Mouse (Mus musculus): ENCODE data around the gene Kcnc1. TPM values are rescaled to one million over a fixed set of nuclear protein-coding genes. Genes with fewer than 3 reads are reported as not detected.
A peak's percentile ranks its signal among the peaks of the same experiment; 100 is the strongest.

The Kcnc1 gene
- polyA plus RNA-seq, 2 experiments = under 0.01 TPM; not detected in 1

DNA sequence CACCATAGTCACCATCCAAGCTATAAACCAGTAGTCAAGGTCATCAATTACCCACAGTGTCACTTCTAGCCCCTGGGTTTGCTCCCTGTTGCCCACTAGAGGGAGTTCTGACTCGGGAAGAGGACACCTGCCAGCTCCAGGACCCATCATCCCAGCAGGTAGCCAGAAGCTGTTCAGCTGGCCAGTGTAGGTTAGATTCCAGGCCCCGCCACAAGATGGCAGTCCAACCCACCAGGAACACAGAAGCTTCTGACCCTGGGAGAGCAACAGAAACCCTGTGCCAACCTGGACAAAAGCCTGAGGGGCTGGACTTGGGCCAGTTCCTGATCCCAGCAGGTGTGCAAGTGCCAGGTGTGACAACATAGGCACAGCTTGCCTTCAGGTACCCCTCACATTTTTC is 3.2 kb upstream of the Kcnc1 start:
- Histone ChIP-seq H3K4me1 (replicated peaks; ENCODE audit: control insufficient read depth in 2 of 2, insufficient read depth in 2 of 2, low read length in 1 of 2) (no peaks in the 10 kb centered on the region), H3K27me3 (ENCODE audit: control insufficient read depth, insufficient read depth, low read length) (peaks cover 42% of the 10 kb centered on the region), H3K36me3 (replicated peaks; ENCODE audit: control insufficient read depth, insufficient read depth, low read depth) (no peaks in the 10 kb centered on the region), H3K9me3 (ENCODE audit: control insufficient read depth, low read length) (no peaks in the 10 kb centered on the region), H3K4me2 (ENCODE audit: low read depth) (no peak overlapping the region), H3K27ac (no peak overlapping the region), H3K9ac (replicated peaks) (no peak overlapping the region), H3K4me3 (ENCODE audit: insufficient read depth in 1 of 2, low read depth in 2 of 2, low read length in 2 of 2) (no peak overlapping the region)
- ATAC-seq (ENCODE audit: insufficient read depth) = no peak
- DNase-seq (ENCODE audit: low read depth in 3 of 3, low spot score in 3 of 3) = peak in 2 of 3 experiments; percentile 10 to 16
- TF ChIP-seq CTCF (IDR thresholded peaks at IDR 0.05; ENCODE audit: low read depth) = peak; percentile 81
- TF ChIP-seq EP300 (IDR thresholded peaks at IDR 0.05; ENCODE audit: low read depth) = no peak
- WGBS (ENCODE audit: insufficient replicate concordance) = 0% methylated on average over 2 of the region's 2 CpGs

DNA sequence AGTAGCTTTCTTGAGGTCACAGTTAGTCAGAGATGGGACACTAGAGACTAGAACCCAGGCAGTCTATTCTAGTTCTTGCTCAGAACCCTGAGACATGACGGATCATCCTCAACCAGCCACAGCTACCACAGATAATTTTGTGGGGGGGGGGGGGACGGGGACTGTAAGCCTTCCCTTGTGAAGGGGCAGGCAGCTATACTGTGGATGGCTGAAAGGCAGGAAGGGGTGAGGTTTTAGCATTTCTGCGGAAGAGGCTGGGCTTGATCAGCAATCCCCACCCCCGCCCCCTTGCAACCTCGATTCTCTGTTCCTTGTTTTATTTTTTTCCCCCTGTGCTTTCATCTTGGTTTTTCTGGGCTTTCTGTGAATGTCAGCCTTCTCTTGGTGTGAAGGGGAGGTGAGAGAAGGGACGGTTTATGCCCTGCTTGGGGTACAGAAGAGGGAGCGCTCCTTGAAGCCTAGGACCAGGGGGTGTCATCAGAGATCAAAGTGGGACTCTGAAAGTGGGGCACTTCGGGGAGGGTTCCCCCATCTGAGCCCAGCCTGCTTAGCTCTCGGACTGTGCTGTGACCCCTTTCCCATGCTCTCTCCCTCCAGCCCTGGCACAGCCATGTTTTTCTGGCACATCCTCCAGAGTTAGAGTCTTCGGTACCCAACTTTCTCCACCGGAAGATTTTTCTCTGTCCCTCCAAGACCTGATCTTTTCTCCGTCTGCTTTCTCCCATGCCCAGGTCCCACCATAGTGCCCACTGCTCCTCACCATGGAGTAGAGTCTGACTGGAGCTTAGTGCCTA is 2.4 kb upstream of the Kcnc1 start:
- DNase-seq (ENCODE audit: low read depth in 3 of 3, low spot score in 3 of 3) (no peak), ATAC-seq (ENCODE audit: insufficient read depth) (no peak)
- Histone ChIP-seq H3K4me2 (ENCODE audit: low read depth) (no peak overlapping the region), H3K9ac (replicated peaks) (no peak overlapping the region), H3K9me3 (ENCODE audit: control insufficient read depth, low read length) (no peaks in the 10 kb centered on the region), H3K27me3 (ENCODE audit: control insufficient read depth, insufficient read depth, low read length) (peaks cover 48% of the 10 kb centered on the region), H3K36me3 (replicated peaks; ENCODE audit: control insufficient read depth, insufficient read depth, low read depth) (no peaks in the 10 kb centered on the region), H3K4me3 (ENCODE audit: insufficient read depth in 1 of 2, low read depth in 2 of 2, low read length in 2 of 2) (no peak overlapping the region), H3K4me1 (replicated peaks; ENCODE audit: control insufficient read depth in 2 of 2, insufficient read depth in 2 of 2, low read length in 1 of 2) (no peaks in the 10 kb centered on the region), H3K27ac (no peak overlapping the region)
- TF ChIP-seq CTCF (IDR thresholded peaks at IDR 0.05; ENCODE audit: low read depth) (no peak), EP300 (IDR thresholded peaks at IDR 0.05; ENCODE audit: low read depth) (no peak)
- 15% methylated on average over 12 of the region's 12 CpGs for WGBS (ENCODE audit: insufficient replicate concordance)

DNA sequence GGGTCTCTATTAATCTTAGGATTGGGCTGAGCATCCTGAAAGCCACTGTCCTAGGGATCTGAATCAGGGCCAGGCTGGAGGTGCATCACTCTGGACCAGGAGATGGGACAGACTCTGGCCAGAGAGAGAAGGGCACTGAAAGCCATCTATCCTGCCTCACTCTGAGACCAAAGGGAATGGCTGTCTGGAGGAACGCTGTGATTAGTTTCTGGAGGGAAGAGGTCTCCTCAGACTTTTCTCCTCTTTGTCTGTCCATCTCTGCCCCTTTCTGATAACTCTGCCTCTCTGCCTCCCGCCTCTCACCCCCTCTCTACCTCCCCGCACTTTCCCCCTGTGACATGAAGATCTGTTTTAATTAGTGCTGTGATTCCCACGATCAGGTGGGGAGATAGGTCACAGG is 1.4 kb upstream of the Kcnc1 start:
- peaks cover 49% of the 10 kb centered on the region for H3K27me3 ChIP-seq (ENCODE audit: control insufficient read depth, insufficient read depth, low read length)
- H3K9me3 ChIP-seq (ENCODE audit: control insufficient read depth, low read length) = no peaks in the 10 kb centered on the region
- H3K9ac ChIP-seq (replicated peaks) = no peak overlapping the region
- H3K4me2 ChIP-seq (ENCODE audit: low read depth) = no peak overlapping the region
- ATAC-seq (ENCODE audit: insufficient read depth) (no peak), DNase-seq (ENCODE audit: low read depth in 3 of 3, low spot score in 3 of 3) (no peak)
- H3K27ac ChIP-seq = no peak overlapping the region
- TF ChIP-seq EP300 (IDR thresholded peaks at IDR 0.05; ENCODE audit: low read depth) (no peak), CTCF (IDR thresholded peaks at IDR 0.05; ENCODE audit: low read depth) (no peak)
- no peaks in the 10 kb centered on the region for H3K4me1 ChIP-seq (replicated peaks; ENCODE audit: control insufficient read depth in 2 of 2, insufficient read depth in 2 of 2, low read length in 1 of 2)
- WGBS (ENCODE audit: insufficient replicate concordance) = 48% methylated on average over 4 of the region's 4 CpGs
- no peak overlapping the region for H3K4me3 ChIP-seq (ENCODE audit: insufficient read depth in 1 of 2, low read depth in 2 of 2, low read length in 2 of 2)
- H3K36me3 ChIP-seq (replicated peaks; ENCODE audit: control insufficient read depth, insufficient read depth, low read depth) = no peaks in the 10 kb centered on the region

DNA sequence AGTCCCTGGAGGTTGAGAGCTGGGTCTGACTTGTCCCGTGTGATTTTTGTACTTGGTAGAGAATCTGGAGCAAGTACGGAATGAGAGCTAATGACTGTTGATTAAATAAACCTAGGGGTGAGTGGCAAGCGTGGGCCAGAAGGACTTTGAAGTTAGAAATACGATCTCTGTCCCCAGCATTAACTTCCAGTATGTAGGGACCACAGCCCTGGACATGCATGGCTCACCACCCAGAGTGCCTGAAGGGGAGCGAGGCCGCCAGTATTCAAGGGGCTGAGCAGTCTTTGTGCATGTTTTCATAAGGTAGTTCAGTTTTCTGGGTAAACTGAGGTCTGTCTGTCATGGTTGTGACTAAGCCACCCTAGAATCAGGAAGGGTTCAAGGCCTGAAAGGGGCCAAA is 726 bp upstream of the Kcnc1 start:
- WGBS (ENCODE audit: insufficient replicate concordance) = 34% methylated on average over 6 of the region's 6 CpGs
- no peak for ATAC-seq (ENCODE audit: insufficient read depth)
- no peak overlapping the region for H3K4me2 ChIP-seq (ENCODE audit: low read depth)

DNA sequence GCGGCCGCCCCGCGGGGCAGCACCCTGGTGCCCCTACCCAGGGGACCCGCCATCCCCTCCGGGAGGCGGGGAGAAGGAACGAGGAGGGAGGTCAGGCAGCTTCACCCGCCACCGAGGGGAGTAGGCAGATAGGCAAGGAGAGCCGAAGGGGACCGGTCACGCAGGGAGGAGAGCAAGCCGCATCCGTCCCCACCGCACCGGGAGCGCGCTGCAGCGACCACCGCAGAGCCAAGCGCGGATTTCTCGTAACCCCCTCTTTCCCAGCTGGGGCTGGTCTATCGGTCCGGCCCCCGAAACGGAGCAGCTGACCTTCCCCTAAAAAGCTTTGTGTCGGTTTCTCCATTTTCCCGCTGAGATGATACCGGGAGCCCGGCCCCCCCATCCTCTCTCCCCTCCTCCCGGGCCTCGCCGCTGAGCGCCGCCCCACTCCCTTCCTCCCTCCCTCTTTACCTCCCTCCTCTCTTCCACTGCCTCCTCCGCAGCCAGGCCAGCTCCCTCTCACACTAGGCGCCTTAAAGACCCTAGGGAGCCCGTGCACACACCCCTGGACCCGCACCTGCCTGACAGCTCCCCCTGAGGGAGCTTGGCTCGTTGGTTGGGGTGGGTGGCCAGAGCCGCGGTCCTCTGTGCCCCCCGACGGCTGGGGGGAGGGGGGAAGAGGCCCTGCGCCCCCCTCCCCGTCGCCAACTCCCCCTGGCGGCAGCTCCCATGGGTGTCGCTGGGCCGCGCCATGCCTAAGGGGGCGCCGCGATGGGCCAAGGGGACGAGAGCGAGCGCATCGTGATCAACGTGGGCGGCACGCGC is 833 bp downstream of the Kcnc1 start:
- H3K4me1 ChIP-seq (replicated peaks; ENCODE audit: control insufficient read depth in 2 of 2, insufficient read depth in 2 of 2, low read length in 1 of 2) = no peaks in the 10 kb centered on the region
- DNase-seq (ENCODE audit: low read depth in 3 of 3, low spot score in 3 of 3) (no peak), ATAC-seq (ENCODE audit: insufficient read depth) (no peak)
- no peaks in the 10 kb centered on the region for H3K9me3 ChIP-seq (ENCODE audit: control insufficient read depth, low read length)
- no peaks in the 10 kb centered on the region for H3K36me3 ChIP-seq (replicated peaks; ENCODE audit: control insufficient read depth, insufficient read depth, low read depth)
- WGBS (ENCODE audit: insufficient replicate concordance) = under 1% methylated on average over 63 of the region's 64 CpGs
- TF ChIP-seq CTCF (IDR thresholded peaks at IDR 0.05; ENCODE audit: low read depth) (0 out of 2 replicates have a peak, but pooled peaks have one; percentile 7), EP300 (IDR thresholded peaks at IDR 0.05; ENCODE audit: low read depth) (no peak)
- H3K4me2 ChIP-seq (ENCODE audit: low read depth) = no peak overlapping the region
- H3K27ac ChIP-seq = no peak overlapping the region
- H3K4me3 ChIP-seq (ENCODE audit: insufficient read depth in 1 of 2, low read depth in 2 of 2, low read length in 2 of 2) = no peak overlapping the region
- H3K27me3 ChIP-seq (ENCODE audit: control insufficient read depth, insufficient read depth, low read length) = peaks cover 49% of the 10 kb centered on the region
- no peak overlapping the region for H3K9ac ChIP-seq (replicated peaks)

More for the DNA sequence above, 726 bp upstream of the Kcnc1 start:
- Histone ChIP-seq H3K4me3 (ENCODE audit: insufficient read depth in 1 of 2, low read depth in 2 of 2, low read length in 2 of 2) (no peak overlapping the region), H3K9me3 (ENCODE audit: control insufficient read depth, low read length) (no peaks in the 10 kb centered on the region), H3K36me3 (replicated peaks; ENCODE audit: control insufficient read depth, insufficient read depth, low read depth) (no peaks in the 10 kb centered on the region), H3K4me1 (replicated peaks; ENCODE audit: control insufficient read depth in 2 of 2, insufficient read depth in 2 of 2, low read length in 1 of 2) (no peaks in the 10 kb centered on the region), H3K9ac (replicated peaks) (no peak overlapping the region), H3K27ac (no peak overlapping the region), H3K27me3 (ENCODE audit: control insufficient read depth, insufficient read depth, low read length) (peaks cover 49% of the 10 kb centered on the region)
- DNase-seq (ENCODE audit: low read depth in 3 of 3, low spot score in 3 of 3) = no peak
- TF ChIP-seq CTCF (IDR thresholded peaks at IDR 0.05; ENCODE audit: low read depth) (no peak), EP300 (IDR thresholded peaks at IDR 0.05; ENCODE audit: low read depth) (no peak)

Measured in liver, embryonic 14.5 days (tissue).